Mouse (Mus musculus) stomach, postnatal 0 days (tissue): ENCODE data around the gene Sox6. TPM values are rescaled to one million over a fixed set of nuclear protein-coding genes. Genes with fewer than 3 reads are reported as not detected.

ENCODE experiments used
- ATAC-seq: fragments of 200-750 bp; cut with Nextera tagmentation; 2 replicates; pipeline ENCODE4 v1.8.0; 2017; ENCODE audit not compliant: low FRiP score, low TSS enrichment
- DNase-seq: peaks from one replicate; pipeline ENCODE4 v3.0.0-alpha.2; 2016; ENCODE audit warnings: low spot score
- H3K27ac ChIP-seq: fragments of 300-500 bp; sonication (generic); replicated peaks from 2 replicates; pipeline ENCODE4 v1.5.1; 2014; ENCODE audit warnings: mild to moderate bottlenecking, control low read depth
- H3K27me3 ChIP-seq: fragments of 300-500 bp; sonication (generic); 2 replicates; pipeline ENCODE4 v1.6.1; 2014; ENCODE audit warnings: low read length; ENCODE audit not compliant: control insufficient read depth, insufficient read depth
- H3K36me3 ChIP-seq: fragments of 300-500 bp; sonication (generic); 2 replicates; pipeline ENCODE4 v1.6.1; 2014; ENCODE audit warnings: low read length, mixed read lengths; ENCODE audit not compliant: control insufficient read depth, insufficient read depth
- H3K4me1 ChIP-seq: fragments of 300-500 bp; sonication (generic); replicated peaks from 2 replicates; pipeline ENCODE4 v1.6.1; 2014; ENCODE audit warnings: antibody characterized with exemption; ENCODE audit not compliant: control insufficient read depth, insufficient read depth
- H3K4me2 ChIP-seq: fragments of 300-500 bp; sonication (generic); replicated peaks from 2 replicates; pipeline ENCODE4 v1.6.1; 2014; ENCODE audit warnings: low read depth, mild to moderate bottlenecking, control low read depth, moderate library complexity
- H3K4me3 ChIP-seq: fragments of 300-500 bp; sonication (generic); 2 replicates; pipeline ENCODE4 v1.5.1; 2014; ENCODE audit warnings: low read depth, low read length, control low read depth
- H3K9ac ChIP-seq: fragments of 300-500 bp; sonication (generic); 2 replicates; pipeline ENCODE4 v1.6.1; 2014; ENCODE audit warnings: mild to moderate bottlenecking, low read length, control low read depth, mixed read lengths
- H3K9me3 ChIP-seq: fragments of 300-500 bp; sonication (generic); 2 replicates; pipeline ENCODE4 v1.6.1; 2016; ENCODE audit warnings: low read length; ENCODE audit not compliant: control insufficient read depth
- CTCF ChIP-seq: IDR thresholded peaks from 2 replicates; pipeline ENCODE4 v1.5.1; 2016; ENCODE audit warnings: antibody characterized with exemption, low read depth, mild to moderate bottlenecking, moderate library complexity
- EP300 ChIP-seq: optimal IDR thresholded peaks from 2 replicates; pipeline ENCODE3; 2016; ENCODE audit warnings: antibody characterized with exemption
- WGBS: fragments of 180-500 bp; shearing (Covaris S2); extraction: QIAGEN DNeasy Blood & Tissue Kit; methylation state at CpG from one replicate; pipeline ENCODE4 v1.1.7; 2014; 5-methylcytosine and 5-hydroxymethylcytosine counted together
- polyA plus RNA-seq: library from polyadenylated mRNA; unstranded; fragments of >200 nt; fragmentation: Nextera tagmentation; extraction: Ambion mirVana; gene quantifications from 2 replicates; pipeline ENCODE4 v1.2.1, GENCODE M21; 2015

The Sox6 gene
- polyA plus RNA-seq, 1 experiment from 2014 or later, result 28.7 TPM

DNA sequence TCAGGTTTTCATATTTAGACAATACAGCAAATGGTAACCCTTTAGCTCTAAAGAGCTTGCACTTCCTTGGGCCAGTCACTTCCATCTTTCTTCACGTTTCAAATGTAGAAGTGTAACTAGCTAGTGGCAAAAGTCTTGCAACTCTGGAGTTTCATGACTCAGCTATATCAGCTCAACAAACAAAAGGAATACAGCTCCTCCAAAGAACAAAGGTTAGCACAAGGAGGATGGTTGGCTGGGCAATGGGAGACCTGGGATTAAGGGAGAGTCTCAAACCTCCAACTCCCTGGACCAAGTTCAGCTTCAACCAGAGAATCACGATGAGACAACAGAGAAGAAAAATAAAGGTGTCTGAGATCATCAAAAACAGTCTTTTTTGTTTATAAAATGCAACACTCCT, 174.2 kb downstream of the Sox6 start:
- TF ChIP-seq EP300 (no peak), CTCF (no peak)
- WGBS, result 39% methylated on average over 2 of the region's 2 CpGs
- Histone ChIP-seq H3K4me1 (no peaks in the 10 kb centered on the region), H3K4me3 (no peak overlapping the region), H3K27ac (no peak overlapping the region), H3K9ac (no peak overlapping the region), H3K36me3 (no peaks in the 10 kb centered on the region), H3K4me2 (no peak overlapping the region), H3K27me3 (no peaks in the 10 kb centered on the region), H3K9me3 (no peaks in the 10 kb centered on the region)
- DNase-seq (no peak), ATAC-seq (no peak)

DNA sequence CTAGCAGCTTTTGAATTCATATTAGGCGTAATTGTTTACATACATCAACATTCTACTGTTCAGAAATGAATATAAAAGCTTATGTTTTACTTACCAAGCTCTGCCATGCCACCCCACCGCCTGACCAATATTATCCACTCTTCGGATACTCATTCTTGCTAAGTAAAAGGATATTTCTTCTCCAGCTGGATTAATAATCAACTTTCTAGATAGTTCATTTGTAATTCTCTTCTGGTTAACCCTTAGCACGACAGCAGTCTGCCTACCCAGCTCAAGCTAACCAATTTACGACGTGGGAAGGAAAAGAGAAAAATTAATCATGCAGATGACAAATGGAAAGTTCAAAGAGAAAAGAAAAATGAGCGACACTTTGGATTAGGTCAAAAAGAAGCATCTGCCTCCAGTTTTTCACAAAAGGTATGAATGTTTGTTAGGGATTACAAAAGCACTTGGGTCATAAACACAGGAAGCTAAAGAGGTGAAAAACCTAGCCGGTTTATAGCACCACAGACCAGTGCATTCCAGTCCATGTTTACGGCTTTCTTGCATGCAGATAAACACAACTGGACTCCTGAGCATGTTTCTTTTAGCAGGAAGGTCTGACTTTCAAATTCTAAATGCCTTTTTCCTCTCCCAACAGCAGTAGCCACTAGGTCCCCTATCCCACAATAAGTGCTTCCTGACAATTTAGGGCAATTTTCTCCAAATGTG, 178.8 kb downstream of the Sox6 start:
- Histone ChIP-seq H3K9ac (no peak overlapping the region), H3K36me3 (no peaks in the 10 kb centered on the region), H3K27ac (no peak overlapping the region), H3K4me2 (no peak overlapping the region), H3K4me3 (no peak overlapping the region), H3K9me3 (no peaks in the 10 kb centered on the region), H3K27me3 (no peaks in the 10 kb centered on the region), H3K4me1 (no peaks in the 10 kb centered on the region)
- DNase-seq (no peak), ATAC-seq (no peak)
- WGBS, result 33% methylated on average over 9 of the region's 9 CpGs
- no peak for TF ChIP-seq CTCF
- no peak for TF ChIP-seq EP300

DNA sequence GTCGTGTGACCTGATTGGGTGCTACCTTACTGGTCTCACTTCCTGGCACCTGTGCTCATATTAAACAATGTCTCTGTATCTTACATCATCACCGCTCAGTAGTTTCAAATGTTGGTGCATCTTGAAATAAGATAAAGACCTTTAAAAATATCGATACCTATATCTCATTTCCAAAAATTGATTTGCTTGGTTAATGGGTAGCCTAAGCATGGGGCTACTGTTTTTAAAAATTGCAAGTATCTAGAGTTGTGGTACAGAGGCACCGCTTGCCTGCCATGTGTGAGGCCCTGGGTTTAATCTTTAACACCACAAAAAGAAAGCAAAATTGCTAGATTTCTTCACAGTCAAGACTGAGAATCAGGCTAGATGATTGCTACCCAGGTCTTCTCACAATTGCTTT, 187.5 kb downstream of the Sox6 start:
- Histone ChIP-seq H3K9ac (no peak overlapping the region), H3K4me3 (no peak overlapping the region), H3K4me1 (no peaks in the 10 kb centered on the region), H3K27ac (no peak overlapping the region), H3K9me3 (no peaks in the 10 kb centered on the region), H3K27me3 (no peaks in the 10 kb centered on the region), H3K36me3 (no peaks in the 10 kb centered on the region), H3K4me2 (no peak overlapping the region)
- ATAC-seq, result no peak
- WGBS, result 85% methylated on average over 4 of the region's 4 CpGs
- no peak for TF ChIP-seq CTCF
- TF ChIP-seq EP300, result no peak
- no peak for DNase-seq

DNA sequence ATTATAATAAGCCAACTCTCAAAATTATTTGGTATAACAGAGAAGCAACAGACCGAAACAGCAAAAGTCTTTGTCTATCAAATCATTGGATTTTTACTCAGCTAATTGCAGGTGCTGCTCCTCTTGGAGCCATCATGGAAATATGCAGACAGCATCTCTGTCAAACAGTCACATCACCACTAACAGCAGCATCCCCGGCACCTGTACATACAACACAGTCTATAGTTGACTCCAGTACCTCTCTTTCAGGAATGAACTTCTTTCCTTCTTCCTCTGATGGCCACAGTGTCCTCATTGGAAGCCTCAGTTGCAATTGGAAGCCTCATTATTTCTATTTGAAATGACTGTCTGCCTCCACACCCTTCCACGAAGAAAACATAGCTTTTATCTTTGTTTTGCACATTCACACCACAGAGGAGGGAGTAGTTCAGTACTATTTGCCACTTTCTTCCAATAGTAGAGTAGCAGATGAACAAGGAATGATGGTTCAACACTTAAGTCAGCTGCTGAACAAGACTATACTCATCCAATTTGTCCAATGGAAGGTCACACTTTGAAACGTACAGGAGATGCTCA, 192.7 kb downstream of the Sox6 start:
- Histone ChIP-seq H3K27me3 (no peaks in the 10 kb centered on the region), H3K4me3 (no peak overlapping the region), H3K9ac (no peak overlapping the region), H3K27ac (no peak overlapping the region), H3K4me2 (no peak overlapping the region), H3K4me1 (no peaks in the 10 kb centered on the region), H3K36me3 (no peaks in the 10 kb centered on the region), H3K9me3 (no peaks in the 10 kb centered on the region)
- no peak for TF ChIP-seq CTCF
- TF ChIP-seq EP300, result no peak
- no peak for ATAC-seq
- no peak for DNase-seq
- WGBS, result 78% methylated on average over 4 of the region's 4 CpGs

DNA sequence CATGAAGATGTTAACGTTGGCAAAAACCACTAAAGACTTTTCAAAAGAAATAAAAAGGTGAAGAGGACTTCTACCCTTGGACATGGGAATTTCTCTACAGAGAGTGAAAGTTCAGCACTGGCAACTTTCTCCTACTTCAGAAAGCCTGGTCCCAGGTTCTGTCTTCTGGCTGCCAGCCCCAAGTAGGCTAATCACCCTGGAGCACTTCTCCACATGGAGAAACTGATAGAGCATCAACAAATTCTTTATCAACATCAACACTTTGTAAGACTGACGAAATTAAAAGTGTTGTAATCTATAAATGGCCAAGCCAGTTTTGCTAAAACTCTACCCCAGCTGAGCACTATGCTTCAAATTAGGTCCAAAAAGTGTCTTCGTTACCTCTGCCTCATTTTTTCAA, 193.7 kb downstream of the Sox6 start:
- ATAC-seq, result no peak

DNA sequence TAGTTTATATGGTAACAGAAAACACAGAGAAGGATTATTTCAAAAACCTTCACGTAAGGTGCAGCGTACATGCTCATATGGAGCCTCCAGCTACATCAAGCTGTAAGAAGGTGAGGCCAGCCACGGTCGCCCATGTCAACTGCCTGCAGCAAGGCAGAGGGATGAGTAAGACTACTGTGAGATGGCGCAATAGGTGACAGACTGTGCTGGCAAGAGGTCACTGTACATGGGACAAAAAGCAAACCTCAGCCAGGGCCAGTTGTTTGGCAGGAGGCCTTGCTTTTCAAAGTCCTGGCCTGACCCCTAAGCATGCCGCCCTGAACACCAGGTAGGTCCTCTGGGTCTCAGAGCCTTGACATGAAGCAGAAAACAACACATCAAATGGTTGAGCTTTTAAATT, 194.2 kb downstream of the Sox6 start:
- H3K9ac ChIP-seq, result no peak overlapping the region
- H3K9me3 ChIP-seq, result no peaks in the 10 kb centered on the region
- TF ChIP-seq CTCF (no peak), EP300 (no peak)
- H3K4me1 ChIP-seq, result no peaks in the 10 kb centered on the region
- ATAC-seq, result no peak
- 83% methylated on average over 6 of the region's 6 CpGs for WGBS
- DNase-seq, result no peak
- no peaks in the 10 kb centered on the region for H3K36me3 ChIP-seq
- H3K4me2 ChIP-seq, result no peak overlapping the region
- no peak overlapping the region for H3K4me3 ChIP-seq
- no peak overlapping the region for H3K27ac ChIP-seq
- no peaks in the 10 kb centered on the region for H3K27me3 ChIP-seq

More for the DNA sequence above, 193.7 kb downstream of the Sox6 start:
- no peak for DNase-seq
- H3K9ac ChIP-seq, result no peak overlapping the region
- H3K27me3 ChIP-seq, result no peaks in the 10 kb centered on the region
- no peaks in the 10 kb centered on the region for H3K36me3 ChIP-seq
- H3K4me2 ChIP-seq, result no peak overlapping the region
- no peaks in the 10 kb centered on the region for H3K4me1 ChIP-seq
- no peaks in the 10 kb centered on the region for H3K9me3 ChIP-seq
- TF ChIP-seq EP300, result no peak
- no peak for TF ChIP-seq CTCF
- WGBS, result 73% methylated on average over 3 of the region's 3 CpGs
- no peak overlapping the region for H3K4me3 ChIP-seq
- no peak overlapping the region for H3K27ac ChIP-seq
